Mouse (Mus musculus): ENCODE measurements around the gene Per2.
A peak's percentile ranks its signal among the peaks of the same experiment; 100 is the strongest.

Per2 gene

DNA sequence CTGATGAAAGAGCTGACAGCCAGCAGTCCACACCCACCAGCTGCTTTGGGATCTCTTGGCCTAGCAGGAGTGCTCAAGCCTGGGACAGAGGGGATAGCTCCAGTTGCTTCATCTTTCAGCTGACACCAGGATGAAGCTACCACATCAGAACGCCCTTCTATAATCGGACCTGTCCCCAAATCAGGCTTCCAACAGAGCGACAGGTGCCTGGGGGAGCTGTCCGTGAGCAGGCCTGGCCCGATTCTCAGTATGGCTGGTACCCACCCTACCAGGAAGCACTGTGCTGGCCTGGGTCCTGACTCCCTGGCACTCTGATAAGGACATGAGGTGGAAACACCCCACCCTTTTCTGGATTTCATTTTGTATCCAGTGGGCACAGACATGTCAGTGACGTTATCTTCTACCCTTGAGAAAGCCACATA, 85.7 kb downstream of the Per2 start:
- no peak for DNase-seq

DNA sequence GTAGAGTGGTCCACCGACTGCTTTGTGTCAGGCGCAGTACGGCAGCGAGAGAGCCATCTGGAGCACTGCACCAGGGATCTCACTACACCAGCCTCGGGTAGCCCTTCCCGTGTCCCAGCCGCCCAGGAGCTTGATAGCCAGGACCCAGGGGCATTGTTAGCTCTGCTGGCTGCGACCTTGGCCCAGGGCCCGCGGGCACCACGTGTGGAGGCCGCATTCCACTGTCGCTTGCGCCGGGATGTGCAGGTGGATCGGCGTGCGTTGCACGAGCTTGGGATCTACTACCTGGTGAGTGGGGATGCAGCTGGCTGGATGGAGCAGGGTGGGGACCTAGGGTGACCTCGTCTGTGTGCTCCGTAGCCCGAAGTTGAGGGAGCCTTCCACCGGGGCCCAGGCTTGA, 89.1 kb downstream of the Per2 start:
- DNase-seq, result no peak

DNA sequence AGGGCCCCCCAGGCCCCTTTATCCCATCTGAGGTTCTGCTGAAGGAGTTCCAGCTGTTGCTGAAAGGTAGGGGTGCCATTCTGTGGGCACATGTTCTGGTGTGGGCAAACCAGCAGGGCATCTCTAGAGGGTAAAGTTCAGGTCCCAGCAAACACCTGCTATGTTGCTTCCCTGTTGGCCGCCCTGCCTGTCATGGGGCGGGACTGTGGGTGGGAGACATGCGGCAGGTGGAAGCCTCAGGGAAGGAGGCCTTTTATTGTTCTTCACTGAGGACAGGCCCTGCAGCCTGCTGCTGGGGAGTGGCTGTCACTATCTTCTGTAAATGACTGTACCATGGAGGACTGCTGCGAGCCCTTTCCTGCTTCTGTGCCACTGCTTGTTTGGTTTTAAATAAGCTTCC, 89.7 kb downstream of the Per2 start:
- DNase-seq, result peak; percentile 10

DNA sequence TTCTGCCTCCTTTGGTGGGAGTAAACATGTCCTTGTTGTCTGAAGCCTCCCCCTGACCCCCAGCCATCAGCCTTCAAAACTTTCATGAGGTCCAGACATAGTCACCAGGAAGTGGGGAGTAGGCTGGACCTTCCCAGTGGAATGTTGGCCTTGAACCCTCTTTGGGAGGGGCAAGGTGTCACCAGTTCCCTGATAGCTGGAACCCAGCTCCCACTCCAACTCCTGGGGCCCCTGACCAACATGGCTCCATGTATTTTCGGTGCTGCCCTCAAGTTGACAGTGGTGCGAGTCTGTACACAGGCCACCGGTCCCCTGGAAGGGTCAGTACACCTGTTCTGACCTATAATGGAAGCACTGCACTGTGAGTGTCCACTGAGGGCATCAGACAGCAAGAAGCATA, 91.8 kb downstream of the Per2 start:
- DNase-seq, result no peak

DNA sequence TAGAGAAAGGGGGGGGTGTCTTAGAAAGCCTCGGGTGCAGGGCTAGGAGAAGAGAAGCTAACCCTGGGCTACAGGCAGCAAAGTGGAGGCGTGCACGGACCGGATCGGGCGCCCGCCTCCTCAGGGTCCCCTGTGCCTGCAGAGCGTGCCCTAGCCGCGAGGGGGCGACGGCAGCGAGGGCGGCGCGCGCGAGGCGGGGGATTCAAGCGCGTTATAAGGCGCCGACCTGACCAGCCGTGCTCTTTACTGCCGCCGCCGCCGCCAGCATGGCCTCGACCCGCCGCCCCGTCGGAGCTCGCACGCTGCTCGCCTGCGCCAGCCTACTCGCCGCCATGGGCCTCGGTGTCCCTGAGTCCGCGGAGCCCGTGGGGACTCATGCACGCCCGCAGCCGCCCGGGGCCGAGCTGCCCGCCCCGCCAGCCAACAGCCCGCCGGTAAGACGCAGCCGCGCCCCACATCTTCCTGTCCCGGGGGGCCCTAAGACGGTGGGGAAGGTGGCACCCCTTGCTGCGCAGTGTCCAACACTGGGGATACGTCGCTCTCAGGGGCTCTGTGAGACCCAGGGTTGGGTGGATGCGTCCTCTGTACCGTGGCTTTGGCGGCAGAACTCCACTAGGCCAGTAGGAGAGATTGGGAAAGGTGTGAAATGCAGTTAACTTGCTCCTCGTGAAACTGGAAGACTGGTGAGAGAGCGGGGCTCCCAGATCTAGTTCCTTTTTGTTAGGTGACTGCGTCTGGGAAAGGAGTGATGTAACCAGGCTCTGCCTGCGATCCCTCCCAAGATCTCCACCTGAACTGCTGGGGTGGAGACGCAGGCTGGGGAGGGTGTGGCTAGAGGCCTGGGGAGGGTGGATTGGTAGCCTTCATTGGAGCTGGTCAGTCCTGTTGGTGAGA, 92.7 kb downstream of the Per2 start, which contains the start of gene Erfe:
Gene Erfe, plus strand, starts transcription at position 216 of the 894 bp plus-strand sequence.
- DNase-seq, result peak; percentile 69
